Mouse (Mus musculus) small intestine, adult 2 months (tissue): ENCODE measurements at regions not wholly inside any gene's neighbourhood (a gene's known extent, or its start where the extent isn't known, plus 50 kb on each side); places are given as distances from the start of the nearest gene placed in this dataset.

Experiments
- H3K27ac ChIP-seq: fragments of 200-500 bp; 2 replicates; pipeline ENCODE4 v1.5.1; 2012; ENCODE audit warnings: low read depth, low read length, control low read depth, inconsistent platforms; ENCODE audit not compliant: insufficient read depth
- H3K27me3 ChIP-seq: fragments of 200-500 bp; 2 replicates; pipeline ENCODE4 v1.6.1; 2012; ENCODE audit warnings: mild to moderate bottlenecking, moderate library complexity, low read length, inconsistent platforms; ENCODE audit not compliant: control insufficient read depth, insufficient read depth
- H3K36me3 ChIP-seq: fragments of 200-500 bp; 2 replicates; pipeline ENCODE4 v1.6.1; 2012; ENCODE audit warnings: mild to moderate bottlenecking, low read length, control low read depth, inconsistent platforms; ENCODE audit not compliant: control insufficient read depth, insufficient read depth
- H3K4me1 ChIP-seq: fragments of 200-500 bp; 2 replicates; pipeline ENCODE4 v1.6.1; 2012; ENCODE audit warnings: low read length, inconsistent platforms, mixed read lengths; ENCODE audit not compliant: control insufficient read depth, insufficient read depth, insufficient read length
- H3K4me3 ChIP-seq: fragments of 200-500 bp; 2 replicates; pipeline ENCODE4 v1.5.1; 2012; ENCODE audit warnings: low read depth, mild to moderate bottlenecking, control low read depth, inconsistent platforms, low read length, moderate library complexity
- CTCF ChIP-seq: fragments of 200-500 bp; IDR thresholded peaks from 2 replicates; pipeline ENCODE4 v1.5.1; 2012; ENCODE audit warnings: low read depth, mild to moderate bottlenecking, control low read depth, inconsistent platforms, low read length, moderate library complexity, mixed read lengths; ENCODE audit not compliant: insufficient replicate concordance, insufficient read length; ENCODE audit errors: extremely low read depth
- POLR2A ChIP-seq: fragments of 200-500 bp; IDR thresholded peaks from 2 replicates; pipeline ENCODE4 v1.6.1; 2012; ENCODE audit warnings: low read depth, mild to moderate bottlenecking, control low read depth, inconsistent platforms, low read length, moderate library complexity
- WGBS: fragments of 180-500 bp; shearing (Covaris S2); methylation state at CpG from one replicate; pipeline ENCODE4 v1.1.7; 2018; 5-methylcytosine and 5-hydroxymethylcytosine counted together

DNA sequence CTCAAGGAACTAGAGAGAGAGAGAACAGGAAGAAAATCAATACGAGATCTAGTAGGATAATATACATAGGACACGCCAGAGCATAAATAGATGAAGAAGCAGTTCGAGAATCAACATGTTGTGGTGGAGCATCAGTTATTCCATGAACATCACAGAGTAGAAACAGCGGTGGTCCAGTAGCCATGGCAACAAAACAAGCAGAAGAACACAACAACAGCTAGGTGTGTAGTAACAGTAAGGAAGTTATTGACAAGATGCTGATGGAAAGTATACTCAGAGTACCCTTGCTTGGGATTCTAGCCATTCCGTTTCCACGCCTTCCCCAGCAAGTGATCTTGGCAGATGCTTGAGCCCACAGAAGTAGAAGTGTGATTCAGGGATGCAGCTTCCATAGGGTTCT lies 317.3 kb upstream of the Klf3 start:
- WGBS, result 90% methylated on average over 6 of the region's 6 CpGs
- H3K27me3 ChIP-seq, result no peaks in the 10 kb centered on the region
- H3K36me3 ChIP-seq, result no peaks in the 10 kb centered on the region
- H3K4me3 ChIP-seq, result no peak overlapping the region
- peaks cover 9% of the 10 kb centered on the region; the same call in 1 of the 2 replicates for H3K4me1 ChIP-seq
- no peak overlapping the region for H3K27ac ChIP-seq
- TF ChIP-seq CTCF (no peak), POLR2A (no peak)

DNA sequence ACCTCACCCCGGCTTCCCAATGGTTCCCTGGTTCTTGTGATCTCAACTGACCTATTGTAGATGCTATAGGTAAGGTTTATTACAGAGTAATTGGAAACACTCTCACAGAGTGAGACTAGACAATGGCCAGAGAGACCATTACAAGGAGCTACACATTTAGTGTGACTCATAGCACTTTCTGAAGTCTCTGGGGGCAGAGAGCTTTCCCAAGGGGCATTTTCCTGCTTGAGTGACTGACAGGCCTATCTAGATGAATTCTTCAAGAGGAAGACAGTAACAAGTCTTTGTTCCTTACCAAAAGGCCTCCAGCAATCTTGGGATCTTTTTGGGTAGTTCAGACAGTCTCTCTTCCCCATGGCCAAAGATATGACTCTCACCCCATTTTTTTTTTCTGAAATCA lies 316.4 kb upstream of the Klf3 start:
- Histone ChIP-seq H3K4me3 (no peak overlapping the region), H3K36me3 (no peaks in the 10 kb centered on the region), H3K27ac (peak overlapping the region; percentile 70), H3K4me1 (peaks cover 9% of the 10 kb centered on the region; the same call in 1 of the 2 replicates), H3K27me3 (no peaks in the 10 kb centered on the region)
- 97% methylated on average over 1 of the region's 1 CpGs for WGBS
- TF ChIP-seq POLR2A (no peak), CTCF (no peak)

GRCm38 (mm10) chr5:64487698-64488398 lies 315.3 kb upstream of the Klf3 start:
- Histone ChIP-seq H3K27me3 (no peaks in the 10 kb centered on the region), H3K4me3 (peak overlapping the region; percentile 53), H3K4me1 (peaks cover 1% of the 10 kb centered on the region; the same call in 1 of the 2 replicates), H3K27ac (peak overlapping the region; percentile 70), H3K36me3 (no peaks in the 10 kb centered on the region)
- no peak for TF ChIP-seq POLR2A
- no peak for TF ChIP-seq CTCF
- 60% methylated on average over 14 of the region's 14 CpGs for whole genome bisulfite sequencing

DNA sequence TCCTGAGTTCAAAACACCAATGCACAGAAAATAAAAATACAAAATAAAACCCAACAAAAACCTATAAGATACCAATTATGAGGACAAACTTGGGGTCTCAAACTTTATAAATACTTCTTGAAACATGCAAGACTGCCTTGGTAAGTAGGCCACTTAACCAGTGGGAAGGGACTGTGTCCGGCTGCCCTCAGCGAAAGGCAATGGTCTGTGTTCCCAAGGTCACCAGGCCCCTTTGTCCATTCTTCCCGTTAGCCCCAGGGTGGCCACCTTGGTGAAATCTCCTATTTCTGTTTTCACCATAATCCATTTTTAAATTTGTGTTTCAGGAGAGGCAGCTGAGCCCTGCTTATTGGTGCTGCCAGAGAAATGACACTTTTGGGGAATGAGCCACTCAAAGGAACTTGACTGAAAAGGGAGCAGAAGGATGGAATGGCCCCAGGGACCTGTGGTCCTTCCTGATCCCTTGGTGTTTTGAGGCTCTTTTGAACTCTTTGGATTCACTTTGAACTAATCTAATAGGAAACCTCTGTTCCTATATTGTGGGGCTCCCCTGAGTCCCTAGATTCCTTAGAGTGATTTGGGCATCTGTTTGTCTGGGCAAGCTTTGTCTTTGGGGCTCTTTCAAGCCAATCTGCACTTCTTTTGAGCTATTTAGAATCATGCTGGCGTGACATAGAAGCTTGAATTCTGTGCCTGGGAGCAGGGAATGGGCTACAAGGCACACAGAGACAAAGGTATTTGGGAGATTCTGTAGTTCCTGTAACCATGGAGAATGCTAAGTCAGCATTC lies 313.3 kb upstream of the Klf3 start:
- Histone ChIP-seq H3K4me1 (no peaks in the 10 kb centered on the region; the same call in 1 of the 2 replicates), H3K4me3 (no peak overlapping the region), H3K27me3 (no peaks in the 10 kb centered on the region), H3K36me3 (no peaks in the 10 kb centered on the region), H3K27ac (no peak overlapping the region)
- 95% methylated on average over 4 of the region's 4 CpGs for WGBS
- TF ChIP-seq CTCF (no peak), POLR2A (no peak)

DNA sequence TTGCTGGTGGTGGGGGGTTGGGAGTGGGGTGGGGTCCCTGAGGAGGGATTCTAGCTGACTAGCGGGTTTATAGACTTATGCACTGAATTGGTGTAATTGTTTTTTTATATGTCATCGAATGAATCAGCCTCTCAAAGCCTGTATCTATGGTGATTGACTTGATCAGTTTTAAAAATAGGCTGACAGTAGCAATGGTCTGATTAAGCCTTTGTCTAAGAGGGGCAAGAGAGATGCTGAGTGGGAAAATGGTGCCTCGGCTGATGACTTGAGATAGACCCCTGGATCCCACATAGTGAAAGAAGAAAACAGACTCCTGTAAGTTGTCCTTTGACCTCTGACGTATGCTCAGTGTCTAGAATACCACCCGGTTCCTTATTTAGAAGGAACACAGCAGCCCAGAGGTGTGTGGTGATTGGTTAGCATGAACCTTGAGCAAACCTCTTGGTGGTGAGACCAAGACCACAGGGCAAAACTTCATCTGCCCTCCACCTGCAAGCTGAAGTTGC lies 312.7 kb upstream of the Klf3 start:
- H3K4me1 ChIP-seq, result no peaks in the 10 kb centered on the region
- H3K36me3 ChIP-seq, result no peaks in the 10 kb centered on the region
- 59% methylated on average over 5 of the region's 5 CpGs for WGBS
- H3K27me3 ChIP-seq, result no peaks in the 10 kb centered on the region
- no peak overlapping the region for H3K4me3 ChIP-seq
- no peak overlapping the region for H3K27ac ChIP-seq
- TF ChIP-seq CTCF (no peak), POLR2A (no peak)

DNA sequence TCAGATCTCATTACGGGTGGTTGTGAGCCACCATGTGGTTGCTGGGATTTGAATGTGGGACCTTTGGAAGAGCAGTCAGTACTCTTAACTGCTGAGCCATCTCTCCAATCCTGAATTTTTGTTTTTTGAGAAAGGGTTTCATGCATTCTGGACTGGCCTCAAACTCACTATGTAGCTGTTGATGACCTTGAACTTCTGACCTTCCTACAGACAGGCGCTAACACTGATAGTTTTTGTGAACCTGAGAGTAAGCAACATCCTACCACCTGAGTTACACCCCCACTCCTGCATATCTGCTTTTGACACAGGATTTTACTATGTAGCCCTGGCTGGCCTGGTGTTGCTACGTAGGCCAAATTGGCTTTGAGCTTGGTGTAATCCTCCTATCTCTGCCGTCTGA lies 308.8 kb upstream of the Klf3 start:
- Histone ChIP-seq H3K27ac (no peak overlapping the region), H3K4me3 (no peak overlapping the region)

GRCm38 (mm10) chr5:64496853-64497252 lies 306.3 kb upstream of the Klf3 start:
- H3K4me1 ChIP-seq, result peaks cover 14% of the 10 kb centered on the region; the same call in 1 of the 2 replicates
- H3K27me3 ChIP-seq, result no peaks in the 10 kb centered on the region
- no peaks in the 10 kb centered on the region for H3K36me3 ChIP-seq
- TF ChIP-seq POLR2A, result no peak
- TF ChIP-seq CTCF, result no peak
- H3K27ac ChIP-seq, result no peak overlapping the region
- 87% methylated on average over 4 of the region's 4 CpGs for WGBS
- no peak overlapping the region for H3K4me3 ChIP-seq

More for the DNA sequence above, 308.8 kb upstream of the Klf3 start:
- TF ChIP-seq POLR2A, result no peak
- TF ChIP-seq CTCF, result no peak
- no peaks in the 10 kb centered on the region for H3K4me1 ChIP-seq
- no peaks in the 10 kb centered on the region for H3K36me3 ChIP-seq
- 95% methylated on average over 4 of the region's 4 CpGs for WGBS
- H3K27me3 ChIP-seq, result no peaks in the 10 kb centered on the region
